11 mouse cellular contexts compared by ENCODE assay signal in the genomic region with DNA sequence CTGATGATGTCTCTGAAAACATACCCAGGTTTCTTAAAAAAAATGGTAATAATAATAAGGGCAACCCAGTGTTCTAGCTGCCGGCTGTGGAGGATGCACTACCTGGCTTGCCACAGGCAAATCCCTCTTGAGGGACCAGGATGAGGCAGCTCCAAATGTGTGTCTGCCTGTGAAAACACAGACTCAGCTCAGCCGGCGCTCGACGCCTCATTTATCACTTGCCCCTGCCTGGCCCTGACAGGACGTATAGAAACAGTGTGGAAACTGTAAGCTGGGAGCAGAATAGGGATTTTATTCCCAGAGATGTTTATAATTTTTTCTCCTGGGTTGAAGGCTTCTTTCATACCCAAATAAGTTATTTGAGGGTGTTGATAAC.
DNase-seq lines count a peak whose midpoint lies in the region; ATAC-seq lines count a peak whose summit lies in the region.
"Had no signal": no experiment of that assay in that cellular context is flagged by ENCODE, and none has a peak within 500 bp of the region (broad histone marks: within the 10 kb centered on the region; RNA-seq: fewer than 3 reads in every experiment).

No protein-coding gene starts in this region.

- no peak overlapping the region for H3K4me3 ChIP-seq in heart, embryonic 13.5 days
- H3K4me3 ChIP-seq in neural tube, embryonic 11.5 days (ENCODE audit: low read depth, low read length), result no peak overlapping the region
- no peak overlapping the region for H3K4me3 ChIP-seq in neural tube, embryonic 15.5 days (replicated peaks)
- no peak overlapping the region for H3K4me3 ChIP-seq in limb, embryonic 11.5 days (ENCODE audit: low read depth, low read length)

- H3K9me3 ChIP-seq in heart, embryonic 13.5 days, result no peaks in the 10 kb centered on the region
- no peaks in the 10 kb centered on the region for H3K9me3 ChIP-seq in neural tube, embryonic 11.5 days (ENCODE audit: control insufficient read depth, low read length)
- H3K9me3 ChIP-seq in neural tube, embryonic 15.5 days (replicated peaks), result no peaks in the 10 kb centered on the region
- no peaks in the 10 kb centered on the region for H3K9me3 ChIP-seq in limb, embryonic 11.5 days (ENCODE audit: control insufficient read depth, low read length)

- H3K36me3 ChIP-seq in heart, embryonic 13.5 days, result no peaks in the 10 kb centered on the region
- H3K36me3 ChIP-seq in neural tube, embryonic 11.5 days (ENCODE audit: control insufficient read depth, insufficient read depth, low read length), result no peaks in the 10 kb centered on the region
- no peaks in the 10 kb centered on the region for H3K36me3 ChIP-seq in neural tube, embryonic 15.5 days
- H3K36me3 ChIP-seq in limb, embryonic 11.5 days (ENCODE audit: control insufficient read depth, insufficient read depth, low read length), result no peaks in the 10 kb centered on the region

- H3K9ac ChIP-seq in heart, embryonic 13.5 days, result peak overlapping the region; percentile 30
- no peak overlapping the region for H3K9ac ChIP-seq in neural tube, embryonic 11.5 days (ENCODE audit: low read length)
- H3K9ac ChIP-seq in neural tube, embryonic 15.5 days (replicated peaks), result no peak overlapping the region
- H3K9ac ChIP-seq in limb, embryonic 11.5 days (ENCODE audit: low read length), result no peak overlapping the region

- H3K27me3 ChIP-seq in heart, embryonic 13.5 days (replicated peaks), result no peaks in the 10 kb centered on the region
- peaks cover 4% of the 10 kb centered on the region; the same call in 1 of the 2 replicates for H3K27me3 ChIP-seq in neural tube, embryonic 11.5 days (ENCODE audit: control insufficient read depth, insufficient read depth, low read length)
- 0 out of 2 replicates have a peak, but pooled peaks cover 7% of the 10 kb centered on the region for H3K27me3 ChIP-seq in neural tube, embryonic 15.5 days (replicated peaks)
- H3K27me3 ChIP-seq in limb, embryonic 11.5 days (ENCODE audit: control insufficient read depth, insufficient read depth, low read length), result no peaks in the 10 kb centered on the region

- H3K4me1 ChIP-seq in heart, embryonic 13.5 days, result peaks cover 51% of the 10 kb centered on the region
- peaks cover 21% of the 10 kb centered on the region for H3K4me1 ChIP-seq in neural tube, embryonic 11.5 days (ENCODE audit: control insufficient read depth, insufficient read depth, low read length)
- H3K4me1 ChIP-seq in neural tube, embryonic 15.5 days, result peaks cover 37% of the 10 kb centered on the region
- H3K4me1 ChIP-seq in limb, embryonic 11.5 days (ENCODE audit: control insufficient read depth, insufficient read depth, low read length), result peaks cover 10% of the 10 kb centered on the region

- ATAC-seq in heart, embryonic 13.5 days (ENCODE audit: extremely low read depth, insufficient number of reproducible peaks, low FRiP score, low TSS enrichment), result no peak
- ATAC-seq in neural tube, embryonic 11.5 days (ENCODE audit: insufficient read depth, low FRiP score, low TSS enrichment), result no peak
- no peak for ATAC-seq in neural tube, embryonic 15.5 days (ENCODE audit: low FRiP score)
- ATAC-seq in limb, embryonic 11.5 days (ENCODE audit: insufficient number of reproducible peaks, low FRiP score, low TSS enrichment, low read depth), result no peak

- no peak for DNase-seq in heart, postnatal 4 days
- DNase-seq in neural tube, embryonic 11.5 days (ENCODE audit: low spot score), result peak; percentile 68
- DNase-seq in limb, embryonic 11.5 days (ENCODE audit: low spot score), result peak; percentile 54
- DNase-seq in gastrocnemius, postnatal 10 days, result no peak
- no peak for DNase-seq in right cerebral cortex, postnatal 4 days
- no peak for DNase-seq in layer of hippocampus, postnatal 10 days (ENCODE audit: low spot score in 2 of 2)
- DNase-seq: adrenal gland, postnatal 25 days; B cell, adult 2 months; cerebellum, postnatal 36 days had no signal

- WGBS in heart, embryonic 13.5 days, result 37% methylated on average over 6 of the region's 6 CpGs
- WGBS in neural tube, embryonic 11.5 days, result 19% methylated on average over 6 of the region's 6 CpGs
- 24% methylated on average over 6 of the region's 6 CpGs for WGBS in neural tube, embryonic 15.5 days
- WGBS in limb, embryonic 11.5 days, result 29% methylated on average over 6 of the region's 6 CpGs

- peak overlapping the region; percentile 71 for H3K27ac ChIP-seq in heart, embryonic 13.5 days (replicated peaks)
- peak overlapping the region; percentile 60; the same call in 1 of the 2 replicates for H3K27ac ChIP-seq in neural tube, embryonic 11.5 days (ENCODE audit: low read depth, low read length)
- no peak overlapping the region for H3K27ac ChIP-seq in neural tube, embryonic 15.5 days (replicated peaks)
- H3K27ac ChIP-seq in limb, embryonic 11.5 days (replicated peaks; ENCODE audit: low read depth, low read length), result 0 out of 2 replicates have a peak overlapping the region, but pooled peaks have one; percentile 0

- H3K4me2 ChIP-seq in heart, embryonic 13.5 days, result no peak overlapping the region
- H3K4me2 ChIP-seq in neural tube, embryonic 11.5 days (ENCODE audit: low read depth), result no peak overlapping the region
- H3K4me2 ChIP-seq in neural tube, embryonic 15.5 days, result no peak overlapping the region
- no peak overlapping the region for H3K4me2 ChIP-seq in limb, embryonic 11.5 days (ENCODE audit: low read depth, severe bottlenecking)

Comparison
In these comparisons a context has a peak if more than half of its experiments do, and no peak if none do; other contexts are left out.
1. DNase-seq: peak in neural tube, embryonic 11.5 days (single experiment) and limb, embryonic 11.5 days (single experiment); none in heart, postnatal 4 days (single experiment), gastrocnemius, postnatal 10 days (single experiment), right cerebral cortex, postnatal 4 days (single experiment) and layer of hippocampus, postnatal 10 days (0 of 2).